Mouse (Mus musculus): ENCODE measurements around the gene Ctdnep1. TPM values are rescaled to one million over a fixed set of nuclear protein-coding genes. Genes with fewer than 3 reads are reported as not detected.

Ctdnep1 gene
- polyA plus RNA-seq, 1 experiment from 2014 or later = 29.1 TPM

DNA sequence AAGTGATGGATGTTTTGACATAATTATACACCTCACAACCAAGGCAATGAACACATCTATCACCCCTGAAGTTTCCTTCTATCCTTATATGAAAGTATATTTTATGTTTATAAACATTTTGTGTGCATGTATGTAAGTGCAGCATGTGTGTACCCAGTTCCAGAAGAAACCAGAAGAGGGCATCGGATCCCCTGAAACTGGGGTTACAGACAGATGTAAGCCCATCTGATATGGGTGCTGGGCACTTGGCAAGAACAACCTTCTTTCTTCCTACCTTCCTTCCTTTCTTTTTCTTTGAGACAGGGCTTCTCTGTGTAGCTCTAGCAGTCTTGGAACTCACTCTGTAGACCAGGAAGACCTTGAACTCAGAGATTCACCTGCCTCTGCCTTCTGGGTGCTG, 24.7 kb upstream of the Ctdnep1 start:
- Histone ChIP-seq H3K4me2 (ENCODE audit: low read length) (no peak overlapping the region), H3K9me3 (replicated peaks; ENCODE audit: low read length) (no peaks in the 10 kb centered on the region), H3K4me1 (replicated peaks; ENCODE audit: insufficient read depth, low read length) (no peaks in the 10 kb centered on the region), H3K9ac (ENCODE audit: low read depth, low read length) (no peak overlapping the region), H3K4me3 (replicated peaks; ENCODE audit: low read depth, low read length) (no peak overlapping the region), H3K36me3 (ENCODE audit: insufficient read depth, low read length) (no peaks in the 10 kb centered on the region), H3K27ac (no peak overlapping the region), H3K27me3 (ENCODE audit: insufficient read depth, low read length) (no peaks in the 10 kb centered on the region)
- 70% methylated on average over 1 of the region's 1 CpGs for WGBS
- ATAC-seq (replicated peaks; ENCODE audit: low FRiP score, low read depth) = no peak
- no peak for DNase-seq (ENCODE audit: low spot score)
- peak; percentile 25; the same call in 1 of the 2 replicates for TF ChIP-seq CTCF (IDR thresholded peaks at IDR 0.05; ENCODE audit: low read depth)

DNA sequence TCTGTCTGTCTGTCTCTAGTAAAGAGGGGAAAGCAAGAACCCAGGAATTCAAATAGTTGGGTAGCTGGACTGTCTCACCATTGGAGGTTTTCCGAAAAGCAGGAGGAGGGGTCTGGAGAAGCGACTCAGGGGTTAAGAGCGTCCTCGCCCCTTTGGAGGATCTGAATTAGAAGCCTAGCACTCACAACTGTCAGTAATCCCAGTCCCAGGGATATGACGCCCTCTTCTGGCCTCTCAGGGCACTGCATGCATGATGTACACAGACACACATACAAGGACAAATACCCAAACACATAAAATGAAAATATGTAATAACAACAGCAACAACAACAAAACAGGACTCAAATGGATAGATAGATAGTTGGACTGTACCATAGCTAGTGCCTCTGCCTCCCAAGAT, 20.3 kb upstream of the Ctdnep1 start:
- Histone ChIP-seq H3K4me3 (replicated peaks; ENCODE audit: low read depth, low read length) (no peak overlapping the region), H3K36me3 (ENCODE audit: insufficient read depth, low read length) (no peaks in the 10 kb centered on the region), H3K9me3 (replicated peaks; ENCODE audit: low read length) (no peaks in the 10 kb centered on the region), H3K4me2 (ENCODE audit: low read length) (no peak overlapping the region), H3K27me3 (ENCODE audit: insufficient read depth, low read length) (peaks cover 7% of the 10 kb centered on the region), H3K9ac (ENCODE audit: low read depth, low read length) (no peak overlapping the region), H3K27ac (no peak overlapping the region), H3K4me1 (replicated peaks; ENCODE audit: insufficient read depth, low read length) (no peaks in the 10 kb centered on the region)
- no peak for DNase-seq (ENCODE audit: low spot score)
- TF ChIP-seq CTCF (IDR thresholded peaks at IDR 0.05; ENCODE audit: low read depth) = peak; percentile 58
- no peak for ATAC-seq (replicated peaks; ENCODE audit: low FRiP score, low read depth)
- WGBS = 45% methylated on average over 5 of the region's 5 CpGs

DNA sequence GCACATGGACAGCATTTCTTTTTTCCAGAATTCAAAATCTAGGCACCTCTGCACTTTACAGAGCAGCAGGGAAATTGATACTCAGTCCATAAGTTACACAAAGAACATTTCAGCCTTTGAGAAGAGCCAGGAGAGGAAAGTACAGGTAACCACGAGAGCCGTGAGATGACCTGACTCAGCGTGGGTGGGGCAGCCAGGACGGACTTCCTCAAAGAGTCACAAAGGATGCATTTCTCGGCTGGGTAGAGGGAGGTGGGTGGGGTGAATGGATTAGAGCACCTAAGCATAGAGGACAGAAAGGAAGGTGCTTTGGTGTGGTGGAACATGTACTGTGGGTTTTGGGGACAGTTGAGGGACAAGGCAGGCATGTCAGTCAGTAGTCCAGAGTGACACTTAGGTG, 19.1 kb upstream of the Ctdnep1 start:
- Histone ChIP-seq H3K27me3 (ENCODE audit: insufficient read depth, low read length) (peaks cover 7% of the 10 kb centered on the region), H3K9me3 (replicated peaks; ENCODE audit: low read length) (no peaks in the 10 kb centered on the region), H3K9ac (ENCODE audit: low read depth, low read length) (no peak overlapping the region), H3K4me3 (replicated peaks; ENCODE audit: low read depth, low read length) (no peak overlapping the region), H3K4me1 (replicated peaks; ENCODE audit: insufficient read depth, low read length) (no peaks in the 10 kb centered on the region), H3K36me3 (ENCODE audit: insufficient read depth, low read length) (no peaks in the 10 kb centered on the region), H3K4me2 (ENCODE audit: low read length) (no peak overlapping the region), H3K27ac (no peak overlapping the region)
- no peak for ATAC-seq (replicated peaks; ENCODE audit: low FRiP score, low read depth)
- 22% methylated on average over 5 of the region's 5 CpGs for WGBS
- DNase-seq (ENCODE audit: low spot score) = no peak
- no peak for TF ChIP-seq CTCF (IDR thresholded peaks at IDR 0.05; ENCODE audit: low read depth)

DNA sequence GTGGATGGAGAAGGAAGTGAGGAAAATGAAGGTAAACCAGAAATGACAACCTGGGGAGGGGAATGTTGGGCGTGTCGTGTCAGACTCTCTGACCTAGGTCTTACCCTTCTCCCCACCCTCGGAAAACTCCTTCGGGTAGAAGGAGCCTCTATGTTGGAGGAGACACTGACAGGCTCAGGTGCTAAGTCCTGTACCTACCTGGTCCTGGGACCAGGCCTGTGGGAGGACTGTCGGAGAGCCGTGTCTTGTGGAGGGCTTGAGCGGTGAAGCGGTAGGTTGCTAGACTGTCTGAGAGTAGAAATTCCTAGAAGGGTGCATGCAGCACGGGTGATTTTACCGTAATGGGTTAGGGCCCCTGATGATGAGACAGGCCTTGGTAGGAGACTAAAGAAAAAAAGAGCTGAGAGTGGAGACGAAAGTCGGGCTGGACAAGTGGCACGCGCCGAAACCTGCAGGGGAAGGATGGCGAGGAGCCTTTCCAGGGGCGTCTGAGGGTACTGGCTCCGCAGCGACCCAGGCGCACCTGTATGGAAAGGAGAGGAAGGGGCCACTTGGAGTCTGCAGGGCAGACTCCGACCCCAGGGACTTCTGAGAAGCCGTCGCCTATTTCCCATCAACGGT, 16.2 kb upstream of the Ctdnep1 start, which contains the start of gene Cldn7:
Gene Cldn7, plus strand, starts transcription at position 130 of the 621 bp plus-strand sequence.
- H3K4me1 ChIP-seq (replicated peaks; ENCODE audit: insufficient read depth, low read length) = no peaks in the 10 kb centered on the region
- ATAC-seq (replicated peaks; ENCODE audit: low FRiP score, low read depth) (no peak), DNase-seq (ENCODE audit: low spot score) (no peak)
- H3K9me3 ChIP-seq (replicated peaks; ENCODE audit: low read length) = no peaks in the 10 kb centered on the region
- no peak for TF ChIP-seq CTCF (IDR thresholded peaks at IDR 0.05; ENCODE audit: low read depth)
- H3K4me3 ChIP-seq (replicated peaks; ENCODE audit: low read depth, low read length) = peak within 1 kb of the TSS; percentile 49
- peak within 1 kb of the TSS; percentile 49 for H3K4me2 ChIP-seq (ENCODE audit: low read length)
- no peaks in the 10 kb centered on the region for H3K36me3 ChIP-seq (ENCODE audit: insufficient read depth, low read length)
- peaks cover 12% of the 10 kb centered on the region for H3K27me3 ChIP-seq (ENCODE audit: insufficient read depth, low read length)
- peak within 1 kb of the TSS; percentile 83 for H3K27ac ChIP-seq
- H3K9ac ChIP-seq (ENCODE audit: low read depth, low read length) = peak within 1 kb of the TSS; percentile 63
- WGBS = 7% methylated on average over 24 of the region's 24 CpGs

DNA sequence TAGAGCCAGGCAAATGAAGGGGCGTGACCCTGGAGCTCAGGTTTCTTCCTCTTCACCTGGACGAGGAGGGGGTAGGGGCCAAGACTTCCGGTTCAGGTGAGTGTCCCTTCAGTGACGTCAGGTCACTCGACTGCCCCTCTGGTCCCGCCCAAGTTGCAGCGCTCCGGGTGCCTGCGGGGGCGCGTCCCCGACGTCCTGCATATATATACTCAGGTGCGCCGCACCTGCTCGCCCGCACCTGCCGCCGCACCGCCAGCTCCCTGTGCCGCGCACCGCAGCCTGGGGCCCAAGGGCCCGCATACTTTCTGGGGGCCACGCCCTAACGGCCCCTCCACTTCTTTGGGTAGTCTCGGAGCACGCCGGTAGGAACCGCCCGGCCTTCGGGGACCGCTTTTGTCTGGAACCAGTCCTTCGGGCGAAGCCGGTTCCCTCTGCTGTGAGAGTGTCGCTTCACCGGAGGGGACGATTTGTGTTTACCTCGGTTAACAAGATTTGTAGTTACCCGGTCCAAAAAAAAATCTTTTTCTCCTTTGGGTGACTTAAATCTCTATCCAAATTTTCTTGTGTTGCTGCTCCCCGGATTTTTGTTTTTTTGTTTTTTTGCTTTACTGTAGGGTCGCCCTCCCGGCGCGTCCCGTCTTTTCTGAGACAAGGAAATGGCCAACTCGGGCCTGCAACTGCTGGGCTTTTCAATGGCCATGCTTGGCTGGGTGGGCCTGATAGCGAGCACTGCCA, 15.5 kb upstream of the Ctdnep1 start:
- H3K4me1 ChIP-seq (replicated peaks; ENCODE audit: insufficient read depth, low read length) = no peaks in the 10 kb centered on the region
- TF ChIP-seq CTCF (IDR thresholded peaks at IDR 0.05; ENCODE audit: low read depth) = no peak
- peak overlapping the region; percentile 49 for H3K4me3 ChIP-seq (replicated peaks; ENCODE audit: low read depth, low read length)
- H3K4me2 ChIP-seq (ENCODE audit: low read length) = peak overlapping the region; percentile 49
- no peaks in the 10 kb centered on the region for H3K36me3 ChIP-seq (ENCODE audit: insufficient read depth, low read length)
- peak; percentile 66 for ATAC-seq (replicated peaks; ENCODE audit: low FRiP score, low read depth)
- peaks cover 12% of the 10 kb centered on the region for H3K27me3 ChIP-seq (ENCODE audit: insufficient read depth, low read length)
- H3K9ac ChIP-seq (ENCODE audit: low read depth, low read length) = peak overlapping the region; percentile 63
- no peaks in the 10 kb centered on the region for H3K9me3 ChIP-seq (replicated peaks; ENCODE audit: low read length)
- WGBS = 2% methylated on average over 49 of the region's 49 CpGs
- H3K27ac ChIP-seq = peak overlapping the region; percentile 83
- DNase-seq (ENCODE audit: low spot score) = peak; percentile 51

DNA sequence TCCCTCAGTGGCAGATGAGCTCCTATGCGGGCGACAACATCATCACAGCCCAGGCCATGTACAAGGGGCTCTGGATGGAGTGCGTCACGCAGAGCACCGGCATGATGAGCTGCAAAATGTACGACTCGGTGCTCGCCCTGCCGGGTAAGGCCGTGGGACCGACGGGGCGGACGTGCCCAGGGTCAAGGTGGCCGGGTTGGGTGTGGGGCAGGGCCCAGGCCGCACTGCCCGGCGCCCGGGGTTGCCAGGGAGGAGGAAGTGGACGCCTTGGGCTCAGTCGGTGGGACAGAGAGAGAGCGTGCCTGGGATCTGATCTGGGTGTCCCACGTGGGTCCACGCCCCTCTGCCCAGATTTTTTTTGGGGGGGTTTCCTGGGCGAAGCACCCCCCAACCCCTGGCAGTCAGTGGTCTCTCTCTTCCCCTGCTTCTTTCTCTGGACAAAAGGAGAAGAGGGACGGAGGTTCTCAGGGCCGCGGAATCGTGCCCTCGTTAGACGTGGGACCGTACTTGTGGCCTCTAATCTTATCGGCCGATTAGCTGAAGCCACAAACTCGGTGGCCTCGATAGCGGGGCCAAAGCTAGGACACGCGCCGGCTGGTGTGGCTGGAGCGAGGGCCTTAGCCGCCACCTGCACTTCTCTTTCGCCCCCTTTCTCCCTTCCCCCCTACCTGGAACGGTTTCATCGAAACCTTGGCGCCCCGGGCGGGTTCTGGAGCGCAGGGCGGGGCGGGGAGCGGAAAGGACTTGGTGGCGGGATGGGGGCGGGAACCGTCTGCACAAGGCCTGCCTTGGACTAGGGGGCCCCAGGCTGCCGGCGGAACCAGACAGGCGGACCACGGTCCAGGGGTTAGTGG, 14.7 kb upstream of the Ctdnep1 start:
- Histone ChIP-seq H3K4me2 (ENCODE audit: low read length) (peak overlapping the region; percentile 49), H3K9me3 (replicated peaks; ENCODE audit: low read length) (no peaks in the 10 kb centered on the region), H3K27ac (peak overlapping the region; percentile 83), H3K9ac (ENCODE audit: low read depth, low read length) (peak overlapping the region; percentile 63), H3K4me3 (replicated peaks; ENCODE audit: low read depth, low read length) (peak overlapping the region; percentile 49), H3K4me1 (replicated peaks; ENCODE audit: insufficient read depth, low read length) (no peaks in the 10 kb centered on the region), H3K27me3 (ENCODE audit: insufficient read depth, low read length) (peaks cover 12% of the 10 kb centered on the region), H3K36me3 (ENCODE audit: insufficient read depth, low read length) (no peaks in the 10 kb centered on the region)
- no peak for TF ChIP-seq CTCF (IDR thresholded peaks at IDR 0.05; ENCODE audit: low read depth)
- 1% methylated on average over 58 of the region's 59 CpGs for WGBS
- peak; percentile 59 for DNase-seq (ENCODE audit: low spot score)
- peak; percentile 61 for ATAC-seq (replicated peaks; ENCODE audit: low FRiP score, low read depth)

Measured in kidney, postnatal 0 days (tissue).